Mouse (Mus musculus) liver, adult 2 months (tissue): ENCODE data around the gene Serpinb6b. TPM values are rescaled to one million over a fixed set of nuclear protein-coding genes. Genes with fewer than 3 reads are reported as not detected.

Experiments used
- DNase-seq: peaks from one replicate; pipeline ENCODE4 v3.0.0-alpha.2; 2011; ENCODE audit warnings: low read depth, low spot score; ENCODE audit errors: extremely low read depth
- H3K27ac ChIP-seq: fragments of 200-500 bp; replicated peaks from 2 replicates; pipeline ENCODE4 v1.5.1; 2012; ENCODE audit warnings: low read depth, mild to moderate bottlenecking, control low read depth, inconsistent platforms, low read length; ENCODE audit not compliant: insufficient read depth
- H3K27me3 ChIP-seq: fragments of 200-500 bp; 2 replicates; pipeline ENCODE4 v1.6.1; 2012; ENCODE audit warnings: mild to moderate bottlenecking, moderate library complexity, low read length, inconsistent platforms; ENCODE audit not compliant: control insufficient read depth, insufficient read depth
- H3K36me3 ChIP-seq: fragments of 200-500 bp; 2 replicates; pipeline ENCODE4 v1.6.1; 2012; ENCODE audit warnings: low read length, inconsistent platforms; ENCODE audit not compliant: control insufficient read depth, insufficient read depth
- H3K4me1 ChIP-seq: fragments of 200-500 bp; 2 replicates; pipeline ENCODE4 v1.6.1; 2011; ENCODE audit warnings: low read length; ENCODE audit not compliant: control insufficient read depth, insufficient read depth
- H3K4me3 ChIP-seq: fragments of 200-500 bp; 2 replicates; pipeline ENCODE4 v1.5.1; 2011; ENCODE audit warnings: low read depth, mild to moderate bottlenecking, control low read depth, low read length, moderate library complexity; ENCODE audit not compliant: insufficient read depth
- H3K79me2 ChIP-seq: fragments of 200-500 bp; 2 replicates; pipeline ENCODE4 v1.6.1; 2012; ENCODE audit warnings: inconsistent platforms, mild to moderate bottlenecking, low read length, moderate library complexity; ENCODE audit not compliant: control insufficient read depth, insufficient read depth
- H3K9ac ChIP-seq: fragments of 200-500 bp; 2 replicates; pipeline ENCODE4 v1.6.1; 2012; ENCODE audit warnings: low read depth, mild to moderate bottlenecking, control low read depth, inconsistent platforms, low read length
- CTCF ChIP-seq: fragments of 200-500 bp; IDR thresholded peaks from 2 replicates; pipeline ENCODE4 v1.5.1; 2011; ENCODE audit warnings: low read depth, low read length, control low read depth
- POLR2A ChIP-seq: fragments of 200-500 bp; IDR thresholded peaks from 2 replicates; pipeline ENCODE4 v1.6.1; 2011; ENCODE audit warnings: low read length, control low read depth; ENCODE audit not compliant: insufficient read depth; ENCODE audit errors: extremely low read depth
- WGBS: fragments of 180-500 bp; shearing (Covaris S2); methylation state at CpG from one replicate; pipeline ENCODE4 v1.1.7; 2018; 5-methylcytosine and 5-hydroxymethylcytosine counted together
- polyA plus RNA-seq: library from polyadenylated mRNA; depleted of rRNA; stranded (reverse); fragments of >200 nt; gene quantifications from 2 replicates; pipeline ENCODE4 v1.2.3, GENCODE M21; 2012
- total RNA-seq: library from RNA; depleted of rRNA; stranded (reverse); fragments of >200 nt; gene quantifications from 2 replicates; pipeline ENCODE4 v1.2.3, GENCODE M21; 2014

Serpinb6b gene
- total and polyA plus RNA-seq, 2 experiments: 0.33 to 2.7 TPM

DNA sequence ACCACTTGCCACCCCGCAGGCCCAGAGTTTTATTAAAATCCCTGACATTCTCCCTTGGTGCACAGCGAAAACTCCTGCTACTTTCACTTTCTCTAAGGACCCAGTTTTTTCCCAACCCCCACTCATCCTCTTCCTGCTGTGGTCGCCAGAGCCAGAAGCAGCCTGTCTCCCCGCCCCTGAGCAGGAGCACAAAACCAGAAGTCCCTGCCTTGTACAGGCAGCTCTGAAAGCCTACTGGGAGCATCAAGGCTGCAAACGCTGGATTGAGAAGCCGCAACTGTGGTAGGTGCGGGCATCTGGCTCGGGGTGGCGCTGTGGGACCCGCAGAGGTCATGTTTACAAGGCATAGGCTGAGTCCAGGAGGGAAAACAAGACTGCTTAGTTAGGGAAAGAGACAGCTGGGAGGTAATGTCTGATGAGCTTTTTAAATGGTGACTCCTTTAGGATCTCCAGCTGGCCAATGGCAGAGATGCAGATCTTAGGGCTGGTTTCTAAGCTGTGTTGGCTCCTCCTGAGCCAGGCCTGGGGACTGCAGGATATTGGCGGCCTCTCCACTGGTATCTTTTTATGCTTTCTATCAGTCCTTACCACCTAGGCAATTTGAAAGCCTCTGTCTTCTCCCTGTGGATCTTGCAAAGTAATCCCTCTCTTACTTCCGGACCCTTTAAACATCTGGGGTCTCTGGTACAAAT is 39.6 kb downstream of the Serpinb6b start:
- no peaks in the 10 kb centered on the region for H3K27me3 ChIP-seq
- DNase-seq: peak; percentile 80
- H3K9ac ChIP-seq: peak overlapping the region; percentile 63
- peak overlapping the region; percentile 60 for H3K4me3 ChIP-seq
- no peaks in the 10 kb centered on the region for H3K79me2 ChIP-seq
- peaks cover 10% of the 10 kb centered on the region for H3K36me3 ChIP-seq
- TF ChIP-seq CTCF (peak; percentile 83), POLR2A (no peak)
- peaks cover 3% of the 10 kb centered on the region for H3K4me1 ChIP-seq
- 14% methylated on average over 12 of the region's 12 CpGs for WGBS
- peak overlapping the region; percentile 53 for H3K27ac ChIP-seq

DNA sequence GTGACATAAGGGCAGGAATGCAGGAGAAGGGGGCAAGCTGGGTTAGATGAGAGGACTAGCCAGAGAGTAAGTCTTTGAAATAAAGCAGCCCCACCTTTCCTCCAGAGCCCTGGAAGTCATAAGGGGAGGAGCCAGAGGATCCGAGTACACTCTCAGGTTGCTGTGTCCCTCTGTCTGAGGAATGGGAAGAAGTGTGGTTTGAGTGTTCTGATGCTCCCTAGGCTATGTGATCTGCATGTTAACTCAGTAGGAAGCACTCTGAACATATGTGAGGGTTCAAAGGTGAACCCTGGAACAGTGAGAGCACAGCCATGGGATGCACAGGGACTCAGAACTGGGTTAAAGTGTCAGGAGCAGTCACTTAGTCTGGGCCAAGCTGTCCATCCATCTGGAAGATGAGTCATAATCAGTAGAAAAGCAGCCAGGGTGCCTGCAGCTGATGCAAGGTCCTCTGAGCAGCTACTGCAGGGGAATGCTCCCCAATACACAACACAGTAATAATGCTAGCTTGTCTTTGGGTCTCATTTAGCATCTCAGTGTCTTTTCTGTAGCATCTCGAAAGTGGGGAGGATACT is 40.6 kb downstream of the Serpinb6b start:
- Histone ChIP-seq H3K36me3 (peaks cover 19% of the 10 kb centered on the region), H3K9ac (peak overlapping the region; percentile 10; the same call in 1 of the 2 replicates), H3K4me1 (peaks cover 3% of the 10 kb centered on the region), H3K79me2 (no peaks in the 10 kb centered on the region), H3K27me3 (no peaks in the 10 kb centered on the region), H3K4me3 (no peak overlapping the region), H3K27ac (no peak overlapping the region)
- 70% methylated on average over 2 of the region's 2 CpGs for WGBS
- no peak for DNase-seq
- TF ChIP-seq CTCF (no peak), POLR2A (no peak)

DNA sequence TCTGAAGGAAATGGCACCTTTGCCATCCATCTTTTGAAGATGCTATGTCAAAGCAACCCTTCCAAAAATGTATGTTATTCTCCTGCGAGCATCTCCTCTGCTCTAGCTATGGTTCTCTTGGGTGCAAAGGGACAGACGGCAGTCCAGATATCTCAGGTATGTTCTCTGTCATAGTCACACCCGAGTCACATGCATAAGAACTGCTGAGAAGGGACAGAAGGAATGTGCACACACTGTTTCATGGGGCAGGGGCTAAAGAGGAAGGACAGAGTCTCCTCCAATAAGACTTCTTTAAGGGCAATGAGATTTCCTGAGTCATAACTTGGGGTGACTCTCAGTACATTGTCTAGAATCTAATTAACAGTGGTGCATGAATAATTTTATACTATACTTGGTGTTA is 41.5 kb downstream of the Serpinb6b start:
- TF ChIP-seq CTCF (no peak), POLR2A (no peak)
- 89% methylated on average over 3 of the region's 3 CpGs for WGBS
- H3K27ac ChIP-seq: no peak overlapping the region

DNA sequence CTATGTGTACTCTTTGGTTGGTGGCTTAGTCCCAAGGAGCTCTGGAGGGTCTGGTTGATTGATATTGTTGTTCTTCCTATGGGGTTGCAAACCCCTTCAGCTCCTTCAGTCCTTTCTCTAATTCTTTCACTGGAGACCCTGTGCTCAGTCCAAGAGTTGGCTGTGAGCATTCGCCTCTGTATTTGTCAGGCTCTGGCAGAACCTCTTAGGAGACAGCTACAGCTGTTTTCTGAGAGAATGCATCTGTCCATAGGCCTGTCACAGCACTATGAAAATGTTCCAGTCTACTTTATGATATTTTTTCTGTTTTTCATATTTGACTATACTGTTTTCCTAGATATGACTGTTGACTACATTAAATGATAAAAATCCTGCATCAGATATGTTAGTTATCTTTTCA is 47.4 kb downstream of the Serpinb6b start:
- H3K79me2 ChIP-seq: no peaks in the 10 kb centered on the region
- peaks cover 36% of the 10 kb centered on the region for H3K36me3 ChIP-seq
- WGBS: 68% methylated on average over 1 of the region's 1 CpGs
- no peak for DNase-seq
- no peak overlapping the region for H3K9ac ChIP-seq
- H3K27ac ChIP-seq: no peak overlapping the region
- H3K4me1 ChIP-seq: no peaks in the 10 kb centered on the region; the same call in 1 of the 2 replicates
- no peak overlapping the region for H3K4me3 ChIP-seq
- TF ChIP-seq CTCF: no peak
- no peaks in the 10 kb centered on the region for H3K27me3 ChIP-seq

More for the DNA sequence above, 41.5 kb downstream of the Serpinb6b start:
- H3K4me3 ChIP-seq: no peak overlapping the region
- no peak for DNase-seq
- H3K27me3 ChIP-seq: no peaks in the 10 kb centered on the region
- H3K79me2 ChIP-seq: no peaks in the 10 kb centered on the region
- H3K4me1 ChIP-seq: peaks cover 3% of the 10 kb centered on the region
- H3K36me3 ChIP-seq: peaks cover 23% of the 10 kb centered on the region
- H3K9ac ChIP-seq: no peak overlapping the region

DNA sequence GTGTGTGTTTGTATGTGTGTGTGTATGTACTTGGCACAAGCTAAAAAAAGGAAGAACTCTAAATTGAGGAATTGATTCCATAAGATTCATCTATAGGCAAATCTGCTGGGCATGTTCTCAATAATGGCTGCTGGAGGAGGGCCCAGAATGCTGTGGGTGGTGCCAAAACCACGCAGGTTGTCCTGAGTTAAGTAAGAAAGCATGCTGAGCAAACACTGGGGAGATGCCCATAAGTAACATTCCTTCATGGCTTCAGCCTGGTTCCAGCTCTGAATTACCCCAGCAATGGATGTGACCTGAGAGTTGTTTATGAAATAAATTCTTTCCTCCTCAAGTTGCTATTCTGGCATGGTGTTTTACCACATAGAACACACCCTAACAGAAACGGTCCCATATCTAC is 48.3 kb downstream of the Serpinb6b start:
- peaks cover 34% of the 10 kb centered on the region for H3K36me3 ChIP-seq
- DNase-seq: no peak
- no peak for TF ChIP-seq CTCF
- no peak for TF ChIP-seq POLR2A

DNA sequence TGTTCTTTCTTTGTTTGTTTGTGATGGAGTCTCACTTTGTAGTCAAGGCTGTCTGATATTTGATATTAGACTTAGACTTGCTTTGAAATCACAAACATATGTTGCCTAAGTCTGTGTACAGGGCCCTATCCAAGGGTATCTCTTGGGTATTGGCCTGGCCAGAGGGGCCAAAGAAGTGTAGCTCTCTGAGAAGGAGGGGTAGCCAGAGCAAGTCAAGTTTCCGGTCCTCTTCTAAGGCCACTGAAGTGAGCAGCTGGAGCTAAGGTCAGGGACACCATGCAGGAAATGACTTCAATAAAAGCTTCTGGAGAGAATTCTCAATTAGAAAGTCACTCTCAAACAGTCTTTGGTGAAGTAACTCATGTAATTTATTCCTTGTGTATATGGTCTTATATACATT is 57.4 kb downstream of the Serpinb6b start:
- Histone ChIP-seq H3K36me3 (no peaks in the 10 kb centered on the region), H3K27me3 (no peaks in the 10 kb centered on the region), H3K27ac (no peak overlapping the region), H3K79me2 (no peaks in the 10 kb centered on the region), H3K4me3 (no peak overlapping the region), H3K4me1 (no peaks in the 10 kb centered on the region), H3K9ac (no peak overlapping the region)
- TF ChIP-seq POLR2A (no peak), CTCF (no peak)
- 80% methylated on average over 1 of the region's 1 CpGs for WGBS
- DNase-seq: no peak

More for the DNA sequence above, 48.3 kb downstream of the Serpinb6b start:
- Histone ChIP-seq H3K9ac (no peak overlapping the region), H3K79me2 (no peaks in the 10 kb centered on the region), H3K27ac (no peak overlapping the region), H3K4me3 (no peak overlapping the region), H3K27me3 (no peaks in the 10 kb centered on the region), H3K4me1 (no peaks in the 10 kb centered on the region; the same call in 1 of the 2 replicates)
- 68% methylated on average over 2 of the region's 2 CpGs for WGBS
